Comparison of ENCODE assay signal across 28 mouse cellular contexts in the genomic region with DNA sequence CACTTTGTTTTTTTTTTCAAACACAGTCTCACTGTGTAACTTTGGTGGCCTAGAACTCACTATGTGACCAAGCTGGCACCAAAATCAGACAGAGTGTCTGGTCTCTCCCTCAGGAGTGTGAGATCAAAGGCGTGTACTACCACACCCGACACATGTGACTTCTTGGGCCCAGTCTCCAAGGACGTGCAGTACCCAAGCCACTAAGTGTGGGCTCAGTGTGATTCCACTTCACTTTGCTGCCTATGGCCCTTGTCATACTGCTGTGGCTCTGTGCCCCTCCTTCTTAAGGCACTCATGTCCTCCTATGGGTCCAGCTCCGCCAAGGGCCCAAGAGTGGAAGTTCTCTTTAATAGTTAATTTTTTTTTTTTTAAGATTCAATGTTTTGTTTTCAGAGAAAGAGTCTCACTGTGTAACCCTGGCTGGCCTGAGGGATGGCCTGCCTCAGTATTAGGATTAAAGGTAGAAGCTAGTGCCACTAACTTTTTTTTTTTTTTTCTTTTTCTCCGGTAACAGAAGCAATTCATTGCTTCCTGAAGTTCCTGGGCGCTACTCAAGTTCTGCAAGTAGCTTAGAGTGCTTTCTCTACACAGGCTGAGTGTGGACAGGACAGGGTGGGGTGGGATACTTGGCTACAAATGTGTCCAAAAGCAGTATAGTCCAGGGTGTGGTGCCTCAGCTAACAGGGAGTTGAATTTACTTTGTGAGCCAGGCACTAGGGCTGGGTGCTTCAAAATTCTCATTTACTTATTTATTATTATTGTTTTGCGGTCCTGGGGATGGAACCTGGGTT. TPM values are rescaled to one million over a fixed set of nuclear protein-coding genes. Genes with fewer than 3 reads are reported as not detected.
DNase-seq lines count a peak whose midpoint lies in the region; ATAC-seq and TF ChIP-seq lines count a peak whose summit lies in the region.
"Had no signal": no experiment of that assay in that cellular context is flagged by ENCODE, and none has a peak within 500 bp of the region (broad histone marks: within the 10 kb centered on the region; RNA-seq: fewer than 3 reads in every experiment).

No protein-coding gene starts in this region.

- 81% methylated on average over 7 of the region's 7 CpGs for WGBS in limb, embryonic 15.5 days
- WGBS in limb, embryonic 10.5 days: 87% methylated on average over 7 of the region's 7 CpGs
- WGBS in lung, postnatal 0 days: 54% methylated on average over 7 of the region's 7 CpGs
- 61% methylated on average over 7 of the region's 7 CpGs for WGBS in stomach, postnatal 0 days

- no peak overlapping the region for H3K4me3 ChIP-seq in limb, embryonic 15.5 days
- H3K4me3 ChIP-seq in limb, embryonic 10.5 days: no peak overlapping the region
- no peak overlapping the region for H3K4me3 ChIP-seq in lung, postnatal 0 days (ENCODE audit: low read depth, low read length)
- H3K4me3 ChIP-seq in stomach, postnatal 0 days (ENCODE audit: low read depth, low read length): no peak overlapping the region
- H3K4me3 ChIP-seq: erythroblast, embryonic 14.5 days; forebrain, embryonic 13.5 days; heart, embryonic 10.5 days; layer of hippocampus, adult 2 months had no signal

- H3K36me3 ChIP-seq in limb, embryonic 15.5 days: peaks cover 69% of the 10 kb centered on the region
- H3K36me3 ChIP-seq in limb, embryonic 10.5 days: peaks cover 96% of the 10 kb centered on the region
- H3K36me3 ChIP-seq in lung, postnatal 0 days (ENCODE audit: insufficient read depth, low read length): peaks cover 11% of the 10 kb centered on the region
- H3K36me3 ChIP-seq in stomach, postnatal 0 days (ENCODE audit: control insufficient read depth, insufficient read depth, low read length): peaks cover 21% of the 10 kb centered on the region
- H3K36me3 ChIP-seq: G1E had no signal

- H3K4me2 ChIP-seq in limb, embryonic 15.5 days: no peak overlapping the region
- no peak overlapping the region for H3K4me2 ChIP-seq in lung, postnatal 0 days (replicated peaks; ENCODE audit: low read depth, low read length)
- no peak overlapping the region for H3K4me2 ChIP-seq in stomach, postnatal 0 days (replicated peaks; ENCODE audit: low read depth)
- H3K4me2 ChIP-seq: forebrain, embryonic 13.5 days had no signal

- H3K4me1 ChIP-seq in limb, embryonic 15.5 days: peaks cover 26% of the 10 kb centered on the region
- peaks cover 26% of the 10 kb centered on the region for H3K4me1 ChIP-seq in limb, embryonic 10.5 days
- peaks cover 4% of the 10 kb centered on the region; the same call in 1 of the 2 replicates for H3K4me1 ChIP-seq in lung, postnatal 0 days (ENCODE audit: insufficient read depth, low read depth, low read length)
- H3K4me1 ChIP-seq in stomach, postnatal 0 days (replicated peaks; ENCODE audit: control insufficient read depth, insufficient read depth): no peaks in the 10 kb centered on the region
- H3K4me1 ChIP-seq: forebrain, embryonic 13.5 days had no signal

- TF ChIP-seq CTCF in lung, postnatal 0 days (IDR thresholded peaks at IDR 0.05): peak; percentile 24; the same call in 1 of the 2 replicates
- TF ChIP-seq CTCF in stomach, postnatal 0 days (IDR thresholded peaks at IDR 0.05; ENCODE audit: low read depth): no peak

- no peaks in the 10 kb centered on the region for H3K9me3 ChIP-seq in limb, embryonic 15.5 days
- H3K9me3 ChIP-seq in limb, embryonic 10.5 days (replicated peaks): no peaks in the 10 kb centered on the region
- no peaks in the 10 kb centered on the region for H3K9me3 ChIP-seq in lung, postnatal 0 days (ENCODE audit: low read length)
- no peaks in the 10 kb centered on the region for H3K9me3 ChIP-seq in stomach, postnatal 0 days (ENCODE audit: control insufficient read depth, low read length)
- H3K9me3 ChIP-seq: forebrain, embryonic 13.5 days; G1E; heart, embryonic 10.5 days had no signal

- peak; percentile 3 for DNase-seq in adrenal gland, postnatal 14 days
- DNase-seq in adrenal gland, postnatal 4 days (ENCODE audit: low spot score in 2 of 2): no peak
- no peak for DNase-seq in limb, embryonic 10.5 days (ENCODE audit: low spot score)
- DNase-seq in lung, postnatal 0 days (ENCODE audit: low spot score): peak; percentile 93
- no peak for DNase-seq in stomach, postnatal 0 days (ENCODE audit: low spot score)
- no peak for DNase-seq in Muller cell, postnatal 12 days (ENCODE audit: inconsistent ontology term)
- DNase-seq in layer of hippocampus, postnatal 25 days (ENCODE audit: extremely low spot score in 1 of 2, low spot score in 1 of 2): no peak
- DNase-seq: cerebellum, adult 8-10 months; gastrocnemius, postnatal 25 days; heart, postnatal 4 days; kidney, adult 18-20 months; kidney, postnatal 10 days; liver; right cerebral cortex, adult 18-20 months; thymus, postnatal 4 days had no signal

- H3K27ac ChIP-seq in limb, embryonic 15.5 days: peak overlapping the region; percentile 38; the same call in 1 of the 2 replicates
- no peak overlapping the region for H3K27ac ChIP-seq in limb, embryonic 10.5 days
- peak overlapping the region; percentile 92 for H3K27ac ChIP-seq in lung, postnatal 0 days (ENCODE audit: low read length)
- H3K27ac ChIP-seq in stomach, postnatal 0 days (replicated peaks): no peak overlapping the region
- H3K27ac ChIP-seq: forebrain, embryonic 13.5 days; heart, embryonic 10.5 days; layer of hippocampus, adult 2 months had no signal

- peak; percentile 95 for TF ChIP-seq EP300 in lung, postnatal 0 days (IDR thresholded peaks at IDR 0.05)
- TF ChIP-seq EP300 in stomach, postnatal 0 days (optimal IDR thresholded peaks at IDR 0.05): no peak

- no peaks in the 10 kb centered on the region for H3K27me3 ChIP-seq in limb, embryonic 15.5 days
- H3K27me3 ChIP-seq in limb, embryonic 10.5 days (ENCODE audit: low read depth, poor library complexity, severe bottlenecking): no peaks in the 10 kb centered on the region
- H3K27me3 ChIP-seq in lung, postnatal 0 days (replicated peaks; ENCODE audit: insufficient read depth, low read length): no peaks in the 10 kb centered on the region
- no peaks in the 10 kb centered on the region for H3K27me3 ChIP-seq in stomach, postnatal 0 days (ENCODE audit: control insufficient read depth, insufficient read depth, low read length)
- H3K27me3 ChIP-seq: forebrain, embryonic 13.5 days had no signal

- ATAC-seq in limb, embryonic 15.5 days (ENCODE audit: insufficient number of reproducible peaks, low FRiP score, low TSS enrichment, low read depth): no peak
- peak; percentile 95 for ATAC-seq in lung, postnatal 0 days
- peak; percentile 39; the same call in 1 of the 2 replicates for ATAC-seq in stomach, postnatal 0 days (ENCODE audit: low FRiP score, low TSS enrichment)
- ATAC-seq: forebrain, embryonic 13.5 days; hindbrain, embryonic 16.5 days had no signal

- H3K9ac ChIP-seq in limb, embryonic 15.5 days: no peak overlapping the region
- H3K9ac ChIP-seq in lung, postnatal 0 days (replicated peaks; ENCODE audit: low read depth): no peak overlapping the region
- peak overlapping the region; percentile 18; the same call in 1 of the 2 replicates for H3K9ac ChIP-seq in stomach, postnatal 0 days (ENCODE audit: low read length)
- H3K9ac ChIP-seq: forebrain, embryonic 13.5 days had no signal

RNA-seq across cellular contexts. Expression of gene Kank2, which starts 13.8 kb away (rescaled TPM):
- total RNA-seq in adrenal gland, postnatal 14 days (2021): 31.5 and 31.8 TPM in 2 replicates
- total RNA-seq in adrenal gland, postnatal 4 days (2021): 10 to 100 TPM; 52.5 to 57.4 TPM
- polyA plus RNA-seq in limb, embryonic 15.5 days (2015; fragmentation: Nextera tagmentation; extraction: Ambion mirVana): 20.9 and 22.7 TPM in 2 replicates
- polyA plus RNA-seq in limb, embryonic 10.5 days (2016; fragmentation: Nextera tagmentation; extraction: Ambion mirVana): 22.7 and 24.2 TPM in 2 replicates
- polyA plus RNA-seq in lung, postnatal 0 days (2015; fragmentation: Nextera tagmentation; extraction: Ambion mirVana): 23.3 and 24.0 TPM in 2 replicates
- 7.3 and 7.5 TPM in 2 replicates for polyA plus RNA-seq in stomach, postnatal 0 days (2015; fragmentation: Nextera tagmentation; extraction: Ambion mirVana)
- 1 to 10 TPM; 6.3 to 7.4 TPM for total RNA-seq in layer of hippocampus, postnatal 25 days (2021)
- polyA plus RNA-seq: G1E had no signal

RNA-seq across cellular contexts. Expression of gene Spc24, which starts 24.6 kb away (rescaled TPM):
- 9.1 and 10.4 TPM in 2 replicates for total RNA-seq in adrenal gland, postnatal 14 days (2021)
- total RNA-seq in adrenal gland, postnatal 4 days (2021): 10 to 100 TPM; 19.6 to 22.8 TPM
- polyA plus RNA-seq in limb, embryonic 15.5 days (2015; fragmentation: Nextera tagmentation; extraction: Ambion mirVana): 84.3 and 89.8 TPM in 2 replicates
- 225 and 232 TPM in 2 replicates for polyA plus RNA-seq in limb, embryonic 10.5 days (2016; fragmentation: Nextera tagmentation; extraction: Ambion mirVana)
- polyA plus RNA-seq in lung, postnatal 0 days (2015; fragmentation: Nextera tagmentation; extraction: Ambion mirVana): 13.4 and 15.7 TPM in 2 replicates
- 29.2 and 31.2 TPM in 2 replicates for polyA plus RNA-seq in stomach, postnatal 0 days (2015; fragmentation: Nextera tagmentation; extraction: Ambion mirVana)
- total RNA-seq in layer of hippocampus, postnatal 25 days (2021): 1 to 10 TPM; 1.1 to 2.5 TPM

RNA-seq across cellular contexts. Expression of gene Angptl8, which starts 50.6 kb away (rescaled TPM):
- 5.1 and 10.2 TPM in 2 replicates for total RNA-seq in adrenal gland, postnatal 14 days (2021)
- 1 to 10 TPM; 1.3 to 7.3 TPM for total RNA-seq in adrenal gland, postnatal 4 days (2021)
- 0.64 and 0.70 TPM in 2 replicates for polyA plus RNA-seq in limb, embryonic 15.5 days (2015; fragmentation: Nextera tagmentation; extraction: Ambion mirVana)
- 1.2 and 1.6 TPM in 2 replicates for polyA plus RNA-seq in limb, embryonic 10.5 days (2016; fragmentation: Nextera tagmentation; extraction: Ambion mirVana)
- polyA plus RNA-seq in lung, postnatal 0 days (2015; fragmentation: Nextera tagmentation; extraction: Ambion mirVana): 6.2 and 7.4 TPM in 2 replicates
- 2.1 and 2.2 TPM in 2 replicates for polyA plus RNA-seq in stomach, postnatal 0 days (2015; fragmentation: Nextera tagmentation; extraction: Ambion mirVana)
- total RNA-seq in layer of hippocampus, postnatal 25 days (2021): not detected
- total RNA-seq: common myeloid progenitor, adult 5-6 weeks; G1E; heart, postnatal 4 days; layer of hippocampus, adult 2 months; left cerebral cortex, postnatal 25 days; midbrain, postnatal 0 days had no signal
- polyA plus RNA-seq: embryonic facial prominence, embryonic 11.5 days; forebrain, embryonic 13.5 days; frontal cortex, adult 2 months; G1E; neural tube, embryonic 11.5 days had no signal

Comparison
In these comparisons a context has a peak if more than half of its experiments do, and no peak if none do; other contexts are left out.
1. DNase-seq: peak in adrenal gland, postnatal 14 days (single experiment) and lung, postnatal 0 days (single experiment); none in adrenal gland, postnatal 4 days (0 of 2), limb, embryonic 10.5 days (single experiment), stomach, postnatal 0 days (single experiment), Muller cell, postnatal 12 days (single experiment) and layer of hippocampus, postnatal 25 days (0 of 2).
2. H3K27ac ChIP-seq: peak in limb, embryonic 15.5 days (single experiment) and lung, postnatal 0 days (single experiment); none in limb, embryonic 10.5 days (single experiment) and stomach, postnatal 0 days (single experiment).